Mouse (Mus musculus): ENCODE results near the gene Hsd17b14.

Hsd17b14 gene

GRCm38 (mm10) chr7:45609511-45609910 is 54.8 kb downstream of the Hsd17b14 start:
- no peak for DNase-seq

DNA sequence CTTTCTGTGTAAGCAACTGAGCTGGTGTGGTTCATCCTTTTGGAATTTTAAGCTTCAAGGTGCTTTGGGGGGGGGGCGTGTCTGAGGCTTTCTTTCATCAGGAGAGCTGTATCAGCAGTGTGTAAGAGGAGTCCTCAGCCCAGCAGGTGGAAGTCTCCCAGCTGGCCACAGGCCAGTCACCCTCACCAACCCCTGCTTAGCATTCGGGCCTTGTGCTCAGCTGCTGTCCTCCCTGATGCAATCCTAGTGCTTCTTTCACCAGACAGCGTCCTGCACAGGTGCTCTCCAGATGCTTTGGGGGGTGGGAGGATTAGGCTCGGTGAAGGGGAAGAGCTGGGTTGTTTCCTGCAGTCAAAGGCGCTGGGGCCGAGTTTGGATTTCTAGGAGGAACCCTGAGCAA is 61.6 kb downstream of the Hsd17b14 start:
- DNase-seq, result no peak

- no peak for DNase-seq
Observed at GRCm38 (mm10) chr7:45617042-45617695, 62.5 kb downstream of the Hsd17b14 start, which contains the start of gene Fut1. TSS of gene Fut1 (plus strand) at chr7:45617289.
